Mouse (Mus musculus): ENCODE measurements around the gene Gstt3.
"Not testable (repeated sequence)": the region's sequence is repeated elsewhere in the genome, so short reads cannot be mapped to it uniquely, and the experiment has no call there.

The Gstt3 gene

DNA sequence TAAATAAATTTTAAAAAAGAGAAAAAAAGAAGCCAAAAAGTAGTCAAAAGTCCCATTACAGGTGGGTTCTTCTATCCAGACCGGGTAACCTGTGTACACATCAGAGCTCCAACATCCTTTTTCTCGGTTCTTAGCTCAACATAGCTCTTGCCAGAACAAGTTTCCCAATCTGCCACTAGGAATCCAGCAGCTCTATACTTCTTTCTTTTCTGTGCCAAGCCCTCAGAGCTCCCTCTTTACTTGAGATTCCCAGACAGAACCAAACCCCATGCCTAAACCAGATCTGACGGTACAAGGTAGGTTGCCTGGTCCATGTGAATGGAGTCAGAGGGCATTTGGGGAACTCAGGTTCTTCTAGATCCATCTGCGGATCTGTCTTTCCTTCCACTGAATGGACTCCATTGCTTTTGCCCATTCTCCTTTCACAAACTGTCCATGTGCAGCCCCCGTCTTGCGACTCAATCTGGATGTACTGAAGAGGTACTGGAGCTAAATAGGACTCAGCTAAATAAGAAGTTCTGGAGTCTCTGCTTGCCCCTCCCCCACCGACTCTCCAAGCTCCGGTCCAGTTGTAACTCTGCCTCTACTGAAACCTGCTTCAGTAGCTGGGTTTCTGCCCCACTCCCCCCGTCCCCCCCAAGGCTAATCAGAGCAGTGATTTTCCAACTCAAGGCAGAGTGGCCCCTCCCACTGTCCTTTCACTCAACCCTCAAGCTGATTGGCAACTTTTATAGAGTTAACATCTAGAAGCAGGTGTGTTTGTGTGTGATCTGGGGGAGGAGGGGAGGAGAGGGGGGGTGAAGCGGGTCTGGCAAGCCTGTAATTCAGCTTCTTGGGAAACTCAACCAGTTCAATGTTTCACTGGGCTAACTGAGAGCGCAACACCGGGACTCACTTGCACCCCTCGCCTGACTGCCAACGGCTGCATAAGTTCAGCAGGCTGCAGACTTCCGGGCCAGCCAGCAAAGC lies 1.7 kb downstream of the Gstt3 start:
- peak; percentile 44 for DNase-seq (ENCODE audit: low spot score)

DNA sequence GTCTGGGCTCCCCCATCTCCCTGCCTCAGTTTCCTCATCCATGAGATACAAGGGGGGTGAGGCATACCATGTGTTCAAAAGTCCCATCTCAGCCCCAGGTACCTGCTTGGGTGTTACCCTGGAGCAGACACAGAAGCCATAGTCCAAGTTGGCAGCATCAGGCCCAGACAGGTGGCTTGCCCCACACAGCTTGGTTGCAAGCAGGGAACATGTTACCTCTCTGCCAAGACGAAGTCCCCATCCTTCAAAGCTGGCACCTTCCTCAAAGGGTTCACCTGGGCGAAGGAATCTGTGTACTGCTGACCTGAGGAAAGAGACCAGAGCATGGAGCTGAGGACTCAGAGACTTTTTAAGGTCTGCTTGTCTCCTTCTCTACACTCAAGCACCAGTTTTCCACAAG lies 3.3 kb downstream of the Gstt3 start:
- no peak for DNase-seq (ENCODE audit: low spot score)

DNA sequence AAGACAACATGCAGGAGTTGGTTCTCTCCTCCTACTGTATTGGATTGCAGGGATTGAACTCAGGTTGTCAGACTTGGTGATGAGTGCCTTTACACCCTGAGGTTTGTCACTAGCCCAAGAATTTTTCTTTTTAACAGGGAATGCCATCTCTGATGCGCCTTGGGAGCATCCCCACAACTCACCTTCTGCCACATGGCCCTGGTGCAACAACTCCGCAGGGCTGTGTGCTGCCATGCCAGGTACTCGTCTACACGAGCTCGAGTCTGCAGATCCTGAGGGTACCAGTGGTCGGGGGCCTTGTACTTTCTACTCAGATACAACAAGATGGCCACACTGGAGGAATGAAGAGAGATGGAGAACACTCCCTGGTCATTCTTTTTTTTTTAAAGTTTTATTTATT lies 4.7 kb downstream of the Gstt3 start:
- DNase-seq (ENCODE audit: low spot score): no peak

DNA sequence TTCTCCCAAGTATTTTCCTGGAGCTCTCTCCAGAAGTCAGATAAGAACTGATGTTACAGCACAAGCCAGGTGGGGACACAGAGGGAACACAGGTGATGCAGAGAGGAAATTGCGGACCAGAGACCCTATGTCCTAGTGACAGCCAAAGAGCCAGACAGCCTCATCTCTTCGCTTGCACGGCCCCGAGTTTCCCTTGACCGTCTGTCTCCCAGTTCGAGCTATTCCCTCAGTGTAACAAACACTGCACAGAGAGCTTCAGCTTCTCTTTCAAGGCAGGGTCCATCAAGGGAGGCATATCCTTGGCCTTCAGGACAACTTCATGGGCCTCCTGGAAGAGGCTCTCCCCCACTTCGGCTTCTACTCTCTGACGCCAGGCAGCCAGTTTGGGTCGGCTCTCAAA lies 6.6 kb downstream of the Gstt3 start:
- DNase-seq (ENCODE audit: low spot score): no peak

DNA sequence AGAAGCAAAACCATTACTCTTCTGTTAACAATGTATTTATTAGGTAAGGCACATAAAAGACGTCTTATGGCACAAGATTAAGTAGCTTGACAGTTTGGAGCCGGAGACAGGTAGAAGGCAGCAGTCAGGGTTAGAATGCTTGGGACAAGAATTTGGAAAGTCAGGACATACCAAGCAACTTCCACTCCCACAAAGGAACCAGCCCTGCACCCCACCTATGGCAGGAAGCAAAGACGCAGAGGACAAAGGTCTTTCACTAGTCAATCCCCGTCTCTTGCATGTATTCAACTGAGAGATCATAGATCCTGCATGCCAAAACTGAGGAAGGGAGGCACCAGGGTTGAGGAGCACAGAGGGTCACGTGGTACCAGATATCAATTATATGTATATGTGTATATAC lies 7.1 kb downstream of the Gstt3 start:
- DNase-seq (ENCODE audit: low spot score): no peak

DNA sequence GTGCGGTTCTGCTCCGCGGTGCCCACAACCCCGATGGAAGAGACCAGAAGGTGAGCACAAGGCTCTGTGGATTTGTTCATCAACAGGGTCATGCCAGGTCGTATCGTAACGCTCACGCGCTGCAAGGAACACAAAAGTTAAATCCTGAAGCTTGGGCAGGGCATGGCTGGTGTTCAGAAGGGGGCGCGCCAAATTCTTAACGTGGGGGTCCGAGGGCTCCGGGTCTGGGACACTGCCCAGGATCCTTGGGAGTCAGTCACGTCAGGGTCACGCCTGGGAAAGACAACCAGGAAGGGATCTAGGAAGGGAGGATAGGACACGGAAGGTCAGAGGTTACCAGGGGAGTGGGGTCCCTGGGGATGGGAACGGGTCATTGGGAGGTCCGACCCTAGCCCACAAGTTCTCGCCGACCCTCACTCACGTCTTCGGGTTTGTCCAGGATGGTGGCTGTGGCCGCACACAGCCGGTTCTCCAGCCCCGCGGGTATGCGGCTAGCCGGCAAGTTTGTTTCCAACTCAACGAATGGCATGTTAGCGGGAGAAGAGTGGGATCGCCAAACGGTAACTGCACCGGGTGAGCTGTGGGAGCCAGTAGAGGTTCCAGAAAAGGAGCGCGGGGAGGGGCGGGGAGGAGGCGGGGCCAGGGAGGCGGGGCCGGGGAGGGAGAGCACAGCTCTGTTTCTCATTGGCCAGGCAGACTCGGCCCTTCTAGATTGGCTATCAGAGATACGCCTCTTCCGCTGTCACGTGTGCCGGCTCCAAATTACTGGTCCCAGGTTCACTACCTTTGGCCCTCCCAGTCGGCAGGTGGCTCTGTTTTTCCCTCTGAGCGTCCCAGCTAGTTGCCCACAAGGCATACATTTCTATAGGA lies 8.2 kb downstream of the Gstt3 start, which contains the start of gene Ddt:
Gene Ddt (minus strand): TSS at position 620 of the 870 bp plus-strand sequence.
- DNase-seq (ENCODE audit: low spot score): peak; percentile 93

DNA sequence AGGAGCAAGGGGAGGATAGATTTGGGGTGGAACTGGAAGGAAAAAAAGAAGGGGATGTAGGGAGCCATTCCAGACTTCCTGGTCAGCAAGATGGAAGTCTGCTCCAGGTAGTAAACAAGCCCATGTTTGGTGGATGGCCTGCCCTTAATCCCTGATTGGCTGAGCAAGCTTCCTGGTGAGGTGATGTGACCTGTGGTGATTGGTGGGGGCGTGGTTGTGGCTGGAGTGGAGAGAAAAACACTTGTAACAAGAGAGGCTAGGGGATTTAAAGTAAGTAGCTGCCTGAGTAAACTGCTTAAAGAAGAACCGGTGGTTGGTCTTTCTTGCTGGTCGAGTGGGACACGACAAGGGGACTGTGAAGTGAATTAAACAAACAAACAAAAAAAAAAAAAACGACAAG lies 13.5 kb downstream of the Gstt3 start:
- DNase-seq (ENCODE audit: low spot score): not testable (repeated sequence)

DNA sequence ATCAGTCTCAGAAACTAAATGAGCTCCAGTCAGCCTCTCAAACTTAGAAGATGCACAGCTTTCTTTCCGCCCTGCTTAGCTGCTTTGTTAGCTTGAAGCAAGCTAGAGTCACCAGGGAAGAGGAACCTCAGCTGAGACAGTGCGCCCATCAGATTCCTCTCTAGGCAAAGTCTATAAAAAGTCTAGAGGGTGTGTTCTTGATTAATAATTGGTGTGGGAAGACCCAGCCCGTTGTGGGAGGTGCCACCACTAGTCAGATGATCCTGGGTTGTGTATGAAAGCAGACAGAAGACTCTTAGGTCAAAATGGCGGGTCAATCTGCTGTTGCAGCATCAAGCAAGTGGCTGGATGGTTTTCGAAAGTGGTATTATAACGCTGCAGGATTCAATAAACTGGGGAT lies 14.4 kb downstream of the Gstt3 start:
- DNase-seq (ENCODE audit: low spot score): no peak

DNA sequence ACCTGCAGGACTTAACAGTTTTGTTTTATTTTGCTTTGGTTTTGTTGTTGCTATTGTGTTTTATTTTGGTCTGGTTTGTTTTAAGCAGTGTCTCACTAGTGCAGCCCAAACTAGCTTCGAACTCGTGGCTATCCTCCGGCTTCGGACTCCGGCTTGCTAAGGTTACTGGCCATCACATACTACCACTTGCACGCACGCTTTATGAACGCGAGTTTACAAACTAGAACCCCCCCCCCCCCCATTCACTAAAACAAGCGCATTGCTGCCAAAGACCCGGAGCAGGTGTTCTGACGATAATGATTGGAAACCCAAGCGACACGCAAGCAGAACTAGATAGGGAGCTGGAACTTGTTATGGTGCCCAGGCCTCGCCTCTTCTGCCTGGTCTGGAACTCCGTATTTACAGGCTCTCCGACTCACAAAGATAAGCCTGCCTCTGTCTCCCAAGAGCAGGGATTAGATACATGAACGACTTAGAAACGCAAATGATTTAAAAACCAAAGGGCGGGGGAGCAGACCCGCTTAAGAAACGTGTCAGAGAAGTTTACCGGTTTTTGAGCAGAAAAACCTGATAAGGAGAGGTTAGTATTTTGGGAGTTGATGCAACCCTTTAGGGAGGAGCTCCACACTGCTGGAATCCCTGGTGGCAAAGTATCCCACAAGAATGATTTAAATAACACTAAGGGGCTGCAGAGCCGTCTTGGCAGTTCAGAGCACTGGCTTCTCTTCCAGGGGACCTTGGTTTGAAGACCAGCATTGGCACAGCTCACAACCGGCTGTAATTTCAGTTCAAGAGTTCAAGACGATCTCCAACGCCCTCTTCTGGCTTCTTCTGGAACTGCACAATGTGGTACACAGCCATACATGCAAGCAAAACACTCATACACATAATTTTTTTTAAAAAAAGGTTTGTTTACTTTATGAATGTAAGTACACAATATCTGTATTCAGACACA lies 16.4 kb downstream of the Gstt3 start:
- peak; percentile 61 for DNase-seq (ENCODE audit: low spot score)

DNA sequence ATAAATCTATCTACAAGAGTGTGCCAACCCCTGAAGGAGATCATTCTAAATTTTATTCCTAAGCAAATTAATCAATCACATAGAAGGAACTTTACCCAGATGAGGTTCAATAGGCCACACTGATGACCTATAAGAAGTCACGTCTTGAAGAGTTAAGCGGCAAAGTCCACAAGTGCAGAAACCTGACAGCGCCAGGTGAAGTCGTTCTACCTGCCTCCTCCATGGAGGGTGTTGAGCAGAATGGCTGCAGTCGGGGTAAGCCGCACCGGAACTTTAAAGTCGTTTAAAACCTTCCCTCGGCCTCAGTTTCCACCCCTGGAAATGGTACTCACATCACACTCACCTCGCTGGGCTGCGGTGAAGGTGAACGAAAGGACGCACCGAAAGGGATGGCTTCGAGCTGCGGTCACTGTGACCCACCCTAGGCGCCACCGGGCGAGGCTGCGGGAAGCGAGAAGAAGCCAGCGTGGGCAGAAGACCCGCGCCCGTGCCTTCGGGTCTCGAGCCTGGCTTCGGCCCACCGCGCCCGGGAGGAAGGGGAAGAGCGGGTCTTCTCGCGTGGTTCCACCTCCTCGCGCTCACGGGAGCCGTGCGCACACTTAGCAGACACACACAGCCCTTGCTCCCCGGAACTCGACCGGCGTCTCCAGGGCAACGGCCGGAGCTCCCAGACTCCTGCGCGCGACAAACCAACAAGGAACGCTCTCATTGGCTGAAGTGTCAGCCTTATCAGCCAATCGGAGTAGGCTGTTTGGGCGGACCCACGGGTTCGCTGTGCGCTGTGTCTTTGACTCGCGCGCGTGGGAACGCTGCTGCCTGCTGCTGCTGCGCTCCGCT lies 17.3 kb downstream of the Gstt3 start, which contains the start of gene Cabin1:
Gene Cabin1 (minus strand): TSS at position 660 of the 837 bp plus-strand sequence.
- peak; percentile 99 for DNase-seq (ENCODE audit: low spot score)

DNA sequence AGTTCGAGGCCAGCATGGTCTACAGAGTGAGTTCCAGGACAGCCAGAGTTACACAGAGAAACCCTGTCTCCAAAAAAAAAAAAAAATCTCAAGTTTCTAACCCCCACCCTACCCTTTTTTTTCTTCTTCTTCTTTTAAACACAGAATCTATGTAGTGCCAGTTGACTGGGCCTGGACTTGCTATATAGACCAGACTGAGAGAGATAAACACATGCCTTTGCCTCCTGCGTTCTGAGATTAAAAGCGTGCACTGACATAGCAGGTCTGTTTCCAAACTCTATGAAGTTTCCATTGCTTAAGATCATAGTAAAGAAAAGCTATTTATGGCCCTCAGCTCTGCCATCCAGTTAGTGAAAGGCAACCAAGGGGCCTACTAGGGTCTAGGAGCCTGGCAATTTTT lies 18.8 kb downstream of the Gstt3 start:
- no peak for DNase-seq (ENCODE audit: low spot score)

DNA sequence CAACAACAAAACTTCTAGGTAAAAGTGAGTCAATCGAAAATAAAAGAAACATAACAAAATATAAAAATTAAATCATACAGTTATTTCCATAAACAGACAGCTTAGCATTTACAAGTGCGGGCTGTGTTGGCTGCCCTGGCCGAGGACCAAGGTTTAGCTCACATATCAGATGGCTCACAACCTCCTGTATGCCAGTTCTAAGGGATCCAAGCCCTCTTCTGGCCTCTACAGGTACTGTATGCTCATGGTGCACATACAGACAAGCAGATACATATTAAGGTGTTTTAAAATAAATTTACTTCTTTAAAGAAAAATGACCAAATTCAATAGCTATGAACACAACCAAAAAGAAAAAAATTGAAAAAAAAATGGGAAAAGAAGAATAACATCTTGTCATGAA lies 20.9 kb downstream of the Gstt3 start:
- DNase-seq (ENCODE audit: low spot score): no peak

DNA sequence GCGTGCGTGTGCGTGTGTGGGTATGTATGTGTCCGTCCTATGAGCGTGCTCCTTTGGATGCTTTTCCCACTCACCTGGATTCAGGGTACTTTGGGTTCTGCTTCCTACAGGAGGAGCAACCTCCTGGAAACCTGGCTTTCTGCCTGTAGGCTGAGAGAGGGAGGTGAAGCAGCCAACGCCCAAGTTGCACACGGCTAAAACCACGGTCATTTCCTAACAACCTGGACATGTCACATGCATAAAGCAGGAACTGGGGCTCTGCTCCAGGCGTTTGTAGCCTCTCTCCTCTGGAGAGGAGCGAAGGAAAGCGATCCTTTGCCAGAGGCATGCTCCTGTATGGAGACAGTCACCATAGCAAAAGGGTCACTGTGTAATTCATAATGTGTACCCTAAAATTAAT lies 24.5 kb downstream of the Gstt3 start:
- DNase-seq (ENCODE audit: low spot score): no peak

DNA sequence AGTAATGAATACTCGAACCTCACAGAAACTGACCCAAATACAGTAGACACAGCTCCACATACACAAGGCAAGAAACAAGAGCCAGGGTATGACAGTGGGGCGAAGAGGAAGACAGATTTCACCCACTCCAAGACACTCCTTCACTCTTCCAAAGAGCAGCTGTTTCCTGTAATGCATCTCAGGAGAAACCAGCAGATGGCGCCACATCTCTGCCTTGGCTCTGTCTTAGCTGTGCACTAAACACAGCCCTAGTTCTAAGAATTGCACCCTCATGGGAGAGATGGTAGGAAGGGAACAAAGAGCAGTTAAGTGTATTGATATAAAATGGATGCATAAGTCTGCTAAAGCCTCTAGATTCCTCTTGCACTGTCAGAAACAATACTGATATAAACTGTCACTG lies 37.2 kb downstream of the Gstt3 start:
- peak; percentile 76 for DNase-seq (ENCODE audit: low spot score)

DNA sequence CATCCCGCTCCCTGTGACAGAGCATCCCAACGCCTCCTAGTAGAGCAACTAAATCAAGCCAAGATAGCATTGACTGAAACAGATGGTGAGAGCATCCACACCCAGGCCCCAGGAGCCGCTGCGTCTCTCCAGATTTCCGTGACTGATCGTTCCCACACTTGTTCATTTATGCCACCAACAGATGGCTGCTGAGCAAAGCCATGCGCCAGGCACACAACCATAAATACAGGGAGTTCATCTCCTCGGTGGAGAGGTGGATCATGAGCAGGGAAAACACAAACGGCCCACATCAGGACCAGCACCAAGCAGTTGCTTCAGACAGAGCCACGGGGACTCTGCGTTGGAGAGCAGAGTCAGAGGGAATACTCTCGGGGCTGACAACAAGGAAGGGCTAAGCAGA lies 37.8 kb downstream of the Gstt3 start:
- no peak for DNase-seq (ENCODE audit: low spot score)

DNA sequence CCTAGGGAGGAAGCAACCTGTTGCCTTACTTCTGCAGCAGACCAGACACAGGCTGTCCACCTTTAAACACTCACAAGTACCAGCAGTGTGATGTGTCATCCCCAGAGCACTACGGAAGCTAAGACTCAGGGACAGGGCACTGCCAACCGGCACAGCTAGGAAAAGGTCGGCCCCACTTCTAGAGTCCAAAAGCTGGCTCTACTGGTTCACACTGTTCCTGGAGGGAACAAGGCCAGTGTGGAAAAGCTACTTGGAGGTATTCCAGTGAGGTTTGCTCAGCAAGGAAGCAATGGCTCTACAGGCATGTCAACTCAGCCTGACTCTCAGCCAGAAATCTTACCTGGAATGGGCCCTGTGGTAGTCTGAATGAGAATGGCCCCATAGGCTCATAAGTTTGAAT lies 40.3 kb downstream of the Gstt3 start:
- no peak for DNase-seq (ENCODE audit: low spot score)

DNA sequence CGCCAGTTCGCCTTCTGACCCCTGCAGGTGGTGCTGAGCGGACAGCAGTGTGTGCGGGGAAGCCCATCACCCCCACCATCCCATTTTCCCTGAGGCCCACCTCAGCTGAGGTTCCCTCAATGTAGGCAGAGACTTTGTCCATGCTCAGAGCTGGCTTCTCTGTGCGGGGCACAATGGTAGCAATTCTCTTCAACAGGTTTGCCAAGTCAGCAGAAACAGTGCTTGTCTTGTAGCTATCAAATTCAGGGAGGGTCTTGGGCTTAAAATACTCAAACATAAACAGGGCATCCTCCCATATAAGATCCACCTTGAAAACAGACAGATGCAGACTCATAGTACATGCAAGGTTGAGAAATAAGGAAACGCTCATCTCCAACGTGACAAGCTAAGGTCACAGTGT lies 55.8 kb downstream of the Gstt3 start:
- no peak for DNase-seq (ENCODE audit: low spot score)
